Mouse (Mus musculus) hindbrain, postnatal 0 days (tissue): ENCODE results near the gene Snx4. TPM values are rescaled to one million over a fixed set of nuclear protein-coding genes. Genes with fewer than 3 reads are reported as not detected.

Experiments used
- ATAC-seq: fragments of 200-750 bp; cut with Nextera tagmentation; 2 replicates; pipeline ENCODE4 v1.8.0; 2017; ENCODE audit warnings: mild to moderate bottlenecking, moderate TSS enrichment, moderate library complexity
- DNase-seq: peaks from one replicate; pipeline ENCODE4 v3.0.0-alpha.2; 2015; ENCODE audit warnings: low spot score
- H3K27ac ChIP-seq: fragments of 300-500 bp; sonication (generic); 2 replicates; pipeline ENCODE4 v1.5.1; 2014; ENCODE audit warnings: mild to moderate bottlenecking
- H3K27me3 ChIP-seq: fragments of 300-500 bp; sonication (generic); 2 replicates; pipeline ENCODE4 v1.6.1; 2014; ENCODE audit warnings: low read length, mixed read lengths; ENCODE audit not compliant: insufficient read depth
- H3K36me3 ChIP-seq: fragments of 300-500 bp; sonication (generic); 2 replicates; pipeline ENCODE4 v1.6.1; 2014; ENCODE audit warnings: low read length, mixed read lengths; ENCODE audit not compliant: insufficient read depth
- H3K4me1 ChIP-seq: fragments of 300-500 bp; sonication (generic); 2 replicates; pipeline ENCODE4 v1.6.1; 2014; ENCODE audit warnings: antibody characterized with exemption, low read length, mixed read lengths; ENCODE audit not compliant: insufficient read depth
- H3K4me2 ChIP-seq: fragments of 300-500 bp; sonication (generic); 2 replicates; pipeline ENCODE4 v1.6.1; 2014; ENCODE audit warnings: low read depth, mild to moderate bottlenecking, low read length, moderate library complexity, mixed read lengths
- H3K4me3 ChIP-seq: fragments of 300-500 bp; sonication (generic); 2 replicates; pipeline ENCODE4 v1.5.1; 2014; ENCODE audit warnings: low read length
- H3K9ac ChIP-seq: fragments of 300-500 bp; sonication (generic); replicated peaks from 2 replicates; pipeline ENCODE4 v1.6.1; 2014; ENCODE audit warnings: mild to moderate bottlenecking, low read length, moderate library complexity, mixed read lengths
- H3K9me3 ChIP-seq: fragments of 300-500 bp; sonication (generic); 2 replicates; pipeline ENCODE4 v1.6.1; 2016; ENCODE audit warnings: low read length, mixed read lengths
- CTCF ChIP-seq: IDR thresholded peaks from 2 replicates; pipeline ENCODE4 v1.5.1; 2016; ENCODE audit warnings: antibody characterized with exemption, control low read depth, low read depth
- WGBS: fragments of 180-500 bp; shearing (Covaris S2); extraction: QIAGEN DNeasy Blood & Tissue Kit; methylation state at CpG from one replicate; pipeline ENCODE4 v1.1.7; 2014; 5-methylcytosine and 5-hydroxymethylcytosine counted together
- polyA plus RNA-seq: library from polyadenylated mRNA; unstranded; fragments of >200 nt; fragmentation: Nextera tagmentation; extraction: Ambion mirVana; gene quantifications from 2 replicates; pipeline ENCODE4 v1.2.1, GENCODE M21; 2015
- total RNA-seq: library from RNA; depleted of rRNA; stranded (reverse); fragments of >200 nt; gene quantifications from 2 replicates; pipeline ENCODE4 v1.2.3, GENCODE M21; 2014

Gene Snx4
- total and polyA plus RNA-seq, 2 experiments from 2014 or later: 46.4 to 103 TPM

DNA sequence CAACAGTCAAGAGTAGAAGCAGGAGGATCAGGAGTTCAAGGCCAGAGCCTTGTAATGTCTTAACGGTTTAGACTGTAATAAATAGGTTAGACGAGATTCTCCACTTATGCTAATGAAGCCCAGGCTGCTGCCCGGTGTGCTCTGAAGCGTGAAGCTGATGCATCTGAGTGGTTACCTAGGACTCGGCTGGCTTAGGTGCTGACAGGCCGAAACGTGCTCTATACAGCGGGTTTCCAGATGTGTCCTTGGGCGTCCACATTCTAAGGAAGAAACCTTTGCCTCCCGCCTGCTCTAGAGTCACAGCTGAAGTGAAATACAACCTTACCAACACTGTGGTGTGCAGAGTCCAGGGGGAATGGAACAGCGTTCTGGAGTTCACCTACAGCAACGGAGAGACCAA lies 17.1 kb upstream of the Snx4 start:
- H3K4me2 ChIP-seq: no peak overlapping the region
- no peaks in the 10 kb centered on the region for H3K4me1 ChIP-seq
- no peak overlapping the region for H3K9ac ChIP-seq
- DNase-seq: no peak
- peaks cover 18% of the 10 kb centered on the region; the same call in 1 of the 2 replicates for H3K36me3 ChIP-seq
- peak; percentile 29; the same call in 1 of the 2 replicates for ATAC-seq
- H3K9me3 ChIP-seq: no peaks in the 10 kb centered on the region
- 75% methylated on average over 12 of the region's 12 CpGs for WGBS
- no peak overlapping the region for H3K4me3 ChIP-seq
- no peak overlapping the region; the same call in 1 of the 2 replicates for H3K27ac ChIP-seq
- no peaks in the 10 kb centered on the region for H3K27me3 ChIP-seq
- TF ChIP-seq CTCF: no peak

DNA sequence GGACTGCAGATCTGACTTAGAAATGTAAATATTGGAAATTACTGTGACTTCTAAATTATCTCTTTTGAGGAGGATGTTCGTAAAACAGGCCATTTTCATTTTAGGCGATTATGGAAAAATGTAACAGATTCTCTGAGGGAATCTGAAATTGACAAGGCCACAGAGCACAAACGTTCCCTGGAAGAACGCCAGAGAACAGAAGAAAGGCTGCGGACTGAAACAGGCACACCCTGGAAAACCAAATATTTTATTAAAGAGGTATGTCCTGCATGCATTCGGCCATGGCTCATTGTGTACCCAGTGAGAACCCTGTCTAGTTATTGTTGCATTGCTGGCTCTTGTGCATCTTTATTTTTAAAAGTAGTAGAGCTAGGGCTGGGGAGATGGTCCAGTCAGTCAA lies 15.1 kb upstream of the Snx4 start:
- 69% methylated on average over 6 of the region's 6 CpGs for WGBS
- TF ChIP-seq CTCF: no peak
- Histone ChIP-seq H3K9ac (no peak overlapping the region), H3K4me3 (no peak overlapping the region), H3K4me2 (no peak overlapping the region), H3K27ac (no peak overlapping the region), H3K36me3 (peaks cover 23% of the 10 kb centered on the region), H3K4me1 (no peaks in the 10 kb centered on the region), H3K9me3 (no peaks in the 10 kb centered on the region), H3K27me3 (no peaks in the 10 kb centered on the region)
- no peak for ATAC-seq
- peak; percentile 4 for DNase-seq

DNA sequence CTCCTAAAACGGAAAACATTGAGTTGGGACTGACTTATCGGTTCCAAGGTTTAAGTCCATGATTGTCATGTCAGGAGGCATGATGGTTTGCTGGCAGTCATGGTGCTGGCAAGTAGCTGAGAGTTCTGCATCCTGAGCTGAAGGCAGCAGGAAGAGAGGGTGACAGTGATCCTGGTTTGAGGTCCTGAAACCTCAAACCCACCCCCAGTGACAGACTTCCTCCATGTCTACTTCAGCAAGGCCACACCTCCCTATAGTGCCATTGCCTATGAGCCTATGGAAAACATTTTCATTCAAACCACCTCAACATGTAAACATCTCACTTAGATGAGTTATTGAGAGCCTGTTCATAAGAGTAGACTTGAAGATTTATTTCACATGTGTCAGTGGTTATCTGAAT lies 11.9 kb upstream of the Snx4 start:
- no peak overlapping the region for H3K4me3 ChIP-seq
- H3K36me3 ChIP-seq: peaks cover 36% of the 10 kb centered on the region
- 91% methylated on average over 2 of the region's 2 CpGs for WGBS

DNA sequence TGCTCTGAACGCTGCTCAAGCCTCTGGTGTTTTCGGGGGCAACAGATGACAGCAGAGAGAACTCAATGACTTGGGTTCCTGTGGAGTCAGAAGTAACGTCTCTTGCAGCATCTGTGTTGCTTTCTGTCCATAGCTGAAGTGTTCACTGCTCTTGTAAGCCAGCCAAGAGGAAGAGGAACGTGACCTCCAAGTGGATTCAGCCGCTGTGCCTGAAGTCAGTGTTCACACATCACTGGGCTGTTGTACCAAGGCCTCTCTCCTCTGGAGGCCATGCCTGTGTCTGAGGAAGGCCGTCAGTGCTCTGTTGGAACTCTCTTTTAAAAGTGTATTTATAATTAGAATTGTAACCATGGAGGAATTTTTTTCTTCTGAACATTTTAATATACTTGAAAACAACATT lies 9.2 kb upstream of the Snx4 start:
- no peaks in the 10 kb centered on the region for H3K9me3 ChIP-seq
- TF ChIP-seq CTCF: no peak
- no peaks in the 10 kb centered on the region for H3K4me1 ChIP-seq
- no peak overlapping the region for H3K4me2 ChIP-seq
- H3K36me3 ChIP-seq: peaks cover 30% of the 10 kb centered on the region
- no peak overlapping the region for H3K27ac ChIP-seq
- H3K9ac ChIP-seq: no peak overlapping the region
- H3K4me3 ChIP-seq: no peak overlapping the region
- 65% methylated on average over 6 of the region's 6 CpGs for WGBS
- no peak for DNase-seq
- no peak for ATAC-seq
- no peaks in the 10 kb centered on the region for H3K27me3 ChIP-seq

More for the DNA sequence above, 11.9 kb upstream of the Snx4 start:
- ATAC-seq (no peak), DNase-seq (no peak)
- no peak for TF ChIP-seq CTCF
- H3K4me2 ChIP-seq: no peak overlapping the region
- no peaks in the 10 kb centered on the region for H3K9me3 ChIP-seq
- no peaks in the 10 kb centered on the region for H3K4me1 ChIP-seq
- no peak overlapping the region for H3K27ac ChIP-seq
- H3K27me3 ChIP-seq: no peaks in the 10 kb centered on the region
- no peak overlapping the region for H3K9ac ChIP-seq

DNA sequence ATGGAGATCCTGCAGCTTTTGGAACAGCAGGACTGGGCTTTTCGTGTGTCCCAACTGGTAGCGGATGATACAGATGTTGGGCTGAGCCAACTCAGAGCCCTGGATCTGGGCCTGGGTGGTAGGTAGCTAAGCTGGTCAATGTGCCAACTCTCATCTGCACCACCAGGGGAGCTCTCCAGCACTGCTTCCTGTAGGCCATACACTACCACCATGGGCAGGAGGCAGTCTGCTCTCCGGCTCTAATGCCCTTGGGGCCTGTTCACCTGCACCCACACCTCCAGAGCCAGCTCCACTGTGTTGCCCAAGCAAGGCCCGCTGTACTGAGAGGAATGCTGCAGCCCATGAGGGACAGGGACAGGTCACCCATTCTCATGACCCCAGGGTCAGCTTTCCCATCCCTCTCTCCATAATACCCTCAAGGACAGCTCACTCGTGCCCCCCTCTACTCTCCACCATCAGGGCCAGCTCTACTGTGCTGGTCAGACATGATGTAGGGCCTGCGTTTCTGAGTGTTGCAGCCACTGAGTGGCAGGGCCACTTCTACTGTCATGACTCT lies 7.0 kb upstream of the Snx4 start:
- no peak overlapping the region for H3K9ac ChIP-seq
- DNase-seq: no peak
- H3K27me3 ChIP-seq: no peaks in the 10 kb centered on the region
- TF ChIP-seq CTCF: peak; percentile 46
- WGBS: 89% methylated on average over 6 of the region's 6 CpGs
- no peaks in the 10 kb centered on the region for H3K9me3 ChIP-seq
- H3K36me3 ChIP-seq: peaks cover 25% of the 10 kb centered on the region
- no peak overlapping the region for H3K27ac ChIP-seq
- H3K4me1 ChIP-seq: no peaks in the 10 kb centered on the region
- H3K4me3 ChIP-seq: no peak overlapping the region
- no peak overlapping the region for H3K4me2 ChIP-seq
- peak; percentile 35; the same call in 1 of the 2 replicates for ATAC-seq

DNA sequence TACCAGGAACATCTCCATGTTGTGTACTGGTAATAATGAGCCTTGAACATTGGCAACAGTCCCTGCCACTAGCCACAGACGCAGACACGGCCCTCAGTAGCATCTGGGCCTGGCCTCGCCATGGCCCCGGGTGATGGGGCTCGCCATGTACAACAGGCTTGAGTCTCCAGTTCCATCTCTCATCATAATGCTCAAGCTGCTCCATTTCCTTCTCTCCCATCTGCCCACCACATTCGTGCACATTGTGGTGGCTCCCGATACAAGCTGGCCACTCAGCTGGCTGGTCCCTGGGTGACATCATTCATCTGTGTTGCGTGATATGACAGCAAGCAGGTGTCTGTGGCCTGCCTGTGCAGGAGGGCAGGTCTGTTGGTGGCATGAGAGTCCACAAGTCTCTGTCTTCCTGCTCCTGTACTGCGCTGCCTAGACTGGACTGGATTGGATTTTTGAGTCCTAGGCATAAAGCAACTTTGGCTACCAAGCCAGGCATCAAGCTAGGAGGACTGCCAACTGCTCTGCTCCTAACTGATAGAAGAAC lies 6.2 kb upstream of the Snx4 start:
- Histone ChIP-seq H3K4me3 (no peak overlapping the region), H3K36me3 (peaks cover 19% of the 10 kb centered on the region), H3K4me2 (no peak overlapping the region), H3K9me3 (no peaks in the 10 kb centered on the region), H3K27me3 (no peaks in the 10 kb centered on the region), H3K27ac (no peak overlapping the region), H3K9ac (no peak overlapping the region), H3K4me1 (no peaks in the 10 kb centered on the region)
- TF ChIP-seq CTCF: no peak
- 82% methylated on average over 9 of the region's 9 CpGs for WGBS
- ATAC-seq (peak; percentile 57), DNase-seq (peak; percentile 3)

DNA sequence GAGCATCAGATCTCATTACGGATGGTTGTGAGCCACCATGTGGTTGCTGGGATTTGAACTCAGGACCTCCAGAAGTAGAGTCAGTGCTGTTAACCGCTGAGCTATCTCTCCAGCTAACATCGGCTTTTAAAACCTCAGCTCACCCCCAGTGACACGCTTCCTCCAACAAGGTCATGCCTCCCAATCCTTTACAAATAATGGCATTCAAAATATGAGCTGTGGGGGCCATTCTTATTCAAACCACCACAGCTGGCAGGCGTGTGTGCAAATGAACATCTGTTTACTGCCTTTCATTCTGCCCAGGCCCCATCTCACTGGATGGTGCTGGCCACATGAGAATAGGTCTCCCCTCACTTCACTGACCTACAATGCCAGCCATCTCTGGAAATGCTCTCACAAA lies 4.7 kb upstream of the Snx4 start:
- Histone ChIP-seq H3K36me3 (peaks cover 10% of the 10 kb centered on the region), H3K4me2 (no peak overlapping the region), H3K9me3 (no peaks in the 10 kb centered on the region), H3K4me1 (no peaks in the 10 kb centered on the region), H3K4me3 (no peak overlapping the region), H3K27ac (no peak overlapping the region), H3K27me3 (no peaks in the 10 kb centered on the region), H3K9ac (no peak overlapping the region)
- WGBS: 87% methylated on average over 5 of the region's 5 CpGs
- DNase-seq: no peak
- no peak for ATAC-seq
- no peak for TF ChIP-seq CTCF
